Mouse (Mus musculus): ENCODE measurements around the gene Mllt3. TPM values are rescaled to one million over a fixed set of nuclear protein-coding genes. Genes with fewer than 3 reads are reported as not detected.

Gene Mllt3
- polyA plus RNA-seq, 1 experiment from 2014 or later: 92.6 TPM

DNA sequence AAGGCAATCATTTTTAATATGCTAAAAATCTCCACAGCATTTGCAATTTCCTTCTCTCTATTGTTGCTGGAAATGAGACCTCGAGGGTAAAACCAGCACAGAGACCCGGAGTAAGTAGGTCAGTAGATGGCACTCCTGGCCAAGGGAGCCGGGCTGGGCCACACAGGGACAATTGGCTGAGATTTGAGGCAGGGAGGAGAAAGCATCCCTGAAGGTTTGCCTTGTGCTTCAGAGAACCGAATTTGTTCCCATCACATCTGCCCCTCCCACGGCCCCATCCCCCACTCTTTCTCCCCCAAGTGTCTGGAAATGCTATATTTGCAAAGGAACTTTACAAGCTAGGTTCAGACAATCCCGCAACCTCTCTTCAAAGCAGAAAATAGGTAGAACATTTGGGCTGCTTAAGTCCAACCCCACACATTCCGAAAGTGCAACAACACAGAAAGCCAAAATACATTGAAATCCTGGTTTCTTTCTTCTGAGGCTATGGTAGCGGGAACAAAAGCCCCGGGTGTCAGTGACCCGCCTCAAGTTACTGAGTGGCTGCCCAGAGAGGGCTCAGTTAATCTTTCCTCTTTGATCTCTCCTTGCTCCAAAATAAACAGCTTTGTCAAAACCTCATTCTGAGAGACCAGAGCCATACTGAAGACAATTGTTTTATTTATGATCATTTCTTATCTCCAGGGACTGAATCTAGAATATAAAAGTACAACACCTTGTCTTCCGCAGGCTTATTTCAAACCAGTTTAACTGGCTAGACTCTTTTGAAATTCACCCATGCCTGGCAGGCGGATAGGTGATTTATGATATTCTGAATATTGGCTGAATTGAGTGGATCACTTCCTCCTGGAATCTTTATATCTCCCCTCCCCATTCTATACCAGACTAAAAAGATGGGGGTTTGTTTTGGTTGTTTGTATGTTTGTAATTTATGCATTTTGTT lies 247.8 kb downstream of the Mllt3 start:
- no peaks in the 10 kb centered on the region for H3K27me3 ChIP-seq (replicated peaks)
- H3K9ac ChIP-seq: no peak overlapping the region
- no peak overlapping the region for H3K4me3 ChIP-seq
- no peak overlapping the region for H3K27ac ChIP-seq
- H3K36me3 ChIP-seq: peaks cover 90% of the 10 kb centered on the region
- H3K4me1 ChIP-seq: no peaks in the 10 kb centered on the region
- 54% methylated on average over 12 of the region's 12 CpGs for WGBS (ENCODE audit: insufficient replicate concordance)
- H3K4me2 ChIP-seq: no peak overlapping the region
- no peak for ATAC-seq
- no peaks in the 10 kb centered on the region for H3K9me3 ChIP-seq (replicated peaks)

DNA sequence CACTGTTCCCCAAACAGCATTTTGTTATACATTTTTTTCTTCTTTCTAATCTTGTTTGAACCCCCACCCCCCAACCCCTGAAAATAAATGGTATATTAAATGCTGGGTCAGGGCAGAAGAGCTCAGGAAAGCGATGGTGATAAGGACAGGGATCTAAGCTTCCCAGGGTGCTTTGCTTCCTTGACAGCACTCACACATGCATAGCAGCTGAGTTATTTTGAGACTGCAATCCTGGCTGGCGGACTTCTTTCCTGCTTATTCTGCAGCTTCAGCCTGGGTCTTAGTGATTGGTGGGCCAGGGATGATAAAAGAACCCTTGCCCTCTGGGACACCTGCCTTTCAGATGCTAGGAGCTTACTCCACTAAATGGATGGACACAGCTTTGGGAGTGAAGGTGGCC lies 249.4 kb downstream of the Mllt3 start:
- 66% methylated on average over 2 of the region's 2 CpGs for WGBS (ENCODE audit: insufficient replicate concordance)
- no peak for ATAC-seq

DNA sequence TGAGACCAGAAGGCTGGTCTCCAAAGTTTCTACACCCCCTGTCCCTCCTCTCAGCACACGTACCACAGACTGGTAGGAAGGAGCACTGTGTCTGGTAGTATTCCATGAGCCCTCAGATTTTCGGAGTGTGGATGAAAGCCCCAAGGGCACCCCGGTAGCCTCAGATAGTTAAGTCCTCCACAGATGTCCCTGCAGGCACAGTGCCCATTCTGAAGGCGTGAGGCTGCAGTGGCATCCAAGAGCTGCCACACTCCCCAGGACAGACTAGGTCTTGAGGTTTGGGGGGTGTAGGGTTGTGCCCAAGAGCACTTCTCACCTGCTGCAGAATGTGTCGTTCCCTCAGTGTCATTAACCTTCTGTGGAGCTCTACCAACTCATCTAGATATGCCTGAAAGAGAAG lies 251.2 kb downstream of the Mllt3 start:
- Histone ChIP-seq H3K27me3 (replicated peaks) (no peaks in the 10 kb centered on the region), H3K27ac (no peak overlapping the region), H3K36me3 (peaks cover 90% of the 10 kb centered on the region), H3K9me3 (replicated peaks) (no peaks in the 10 kb centered on the region), H3K9ac (no peak overlapping the region), H3K4me3 (no peak overlapping the region), H3K4me1 (no peaks in the 10 kb centered on the region), H3K4me2 (no peak overlapping the region)
- WGBS (ENCODE audit: insufficient replicate concordance): 87% methylated on average over 5 of the region's 5 CpGs
- ATAC-seq: no peak

More for the DNA sequence above, 249.4 kb downstream of the Mllt3 start:
- H3K9me3 ChIP-seq (replicated peaks): no peaks in the 10 kb centered on the region
- H3K4me3 ChIP-seq: no peak overlapping the region
- peaks cover 90% of the 10 kb centered on the region for H3K36me3 ChIP-seq
- no peaks in the 10 kb centered on the region for H3K27me3 ChIP-seq (replicated peaks)
- no peak overlapping the region for H3K4me2 ChIP-seq
- H3K9ac ChIP-seq: no peak overlapping the region
- no peaks in the 10 kb centered on the region for H3K4me1 ChIP-seq
- no peak overlapping the region for H3K27ac ChIP-seq

DNA sequence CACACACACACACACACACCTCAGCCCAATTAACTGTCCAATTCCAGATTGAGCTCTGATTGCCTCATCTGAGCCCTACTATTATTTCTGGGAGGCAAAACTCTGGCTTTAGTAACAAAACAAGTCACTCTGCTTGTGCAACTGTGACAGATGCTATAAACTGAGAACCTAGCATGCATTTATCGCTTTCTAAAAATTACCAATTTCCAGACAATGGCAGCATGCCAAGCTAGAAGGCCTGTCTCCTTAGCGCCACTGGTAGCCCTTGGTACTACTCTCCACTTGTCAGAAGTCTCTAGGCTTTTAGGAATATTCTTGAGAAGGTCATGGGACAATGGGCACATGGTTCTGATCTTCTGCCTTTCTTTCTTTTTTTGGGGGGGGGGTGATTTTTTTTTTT lies 257.4 kb downstream of the Mllt3 start:
- H3K36me3 ChIP-seq: peaks cover 80% of the 10 kb centered on the region

DNA sequence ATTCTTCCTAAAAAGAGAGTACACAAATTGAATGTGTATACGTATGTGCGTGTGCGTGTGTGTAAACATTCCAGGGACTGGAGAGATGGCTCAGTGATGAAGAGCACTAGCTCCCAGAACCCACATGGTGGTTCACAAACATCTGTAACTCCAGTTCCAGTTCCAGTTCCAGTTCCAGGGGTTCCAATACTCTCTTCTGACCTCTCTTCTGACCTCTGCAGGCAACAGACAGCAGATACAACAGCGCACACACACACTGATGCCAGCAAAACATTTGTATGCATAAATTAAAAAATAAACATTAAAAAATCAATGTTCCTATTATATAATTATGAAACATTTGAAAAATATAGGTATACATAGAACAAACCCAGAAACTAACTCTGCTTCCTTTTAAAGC lies 258.6 kb downstream of the Mllt3 start:
- ATAC-seq: no peak
- Histone ChIP-seq H3K9me3 (replicated peaks) (no peaks in the 10 kb centered on the region), H3K27ac (no peak overlapping the region), H3K27me3 (replicated peaks) (no peaks in the 10 kb centered on the region), H3K4me2 (no peak overlapping the region), H3K4me1 (no peaks in the 10 kb centered on the region), H3K4me3 (no peak overlapping the region), H3K36me3 (peaks cover 68% of the 10 kb centered on the region), H3K9ac (no peak overlapping the region)
- WGBS (ENCODE audit: insufficient replicate concordance): 90% methylated on average over 4 of the region's 4 CpGs

More for the DNA sequence above, 257.4 kb downstream of the Mllt3 start:
- Histone ChIP-seq H3K27me3 (replicated peaks) (no peaks in the 10 kb centered on the region), H3K4me2 (no peak overlapping the region), H3K27ac (no peak overlapping the region), H3K4me3 (no peak overlapping the region), H3K9ac (no peak overlapping the region), H3K9me3 (replicated peaks) (no peaks in the 10 kb centered on the region), H3K4me1 (no peaks in the 10 kb centered on the region)
- WGBS (ENCODE audit: insufficient replicate concordance): 90% methylated on average over 2 of the region's 2 CpGs
- no peak for ATAC-seq

DNA sequence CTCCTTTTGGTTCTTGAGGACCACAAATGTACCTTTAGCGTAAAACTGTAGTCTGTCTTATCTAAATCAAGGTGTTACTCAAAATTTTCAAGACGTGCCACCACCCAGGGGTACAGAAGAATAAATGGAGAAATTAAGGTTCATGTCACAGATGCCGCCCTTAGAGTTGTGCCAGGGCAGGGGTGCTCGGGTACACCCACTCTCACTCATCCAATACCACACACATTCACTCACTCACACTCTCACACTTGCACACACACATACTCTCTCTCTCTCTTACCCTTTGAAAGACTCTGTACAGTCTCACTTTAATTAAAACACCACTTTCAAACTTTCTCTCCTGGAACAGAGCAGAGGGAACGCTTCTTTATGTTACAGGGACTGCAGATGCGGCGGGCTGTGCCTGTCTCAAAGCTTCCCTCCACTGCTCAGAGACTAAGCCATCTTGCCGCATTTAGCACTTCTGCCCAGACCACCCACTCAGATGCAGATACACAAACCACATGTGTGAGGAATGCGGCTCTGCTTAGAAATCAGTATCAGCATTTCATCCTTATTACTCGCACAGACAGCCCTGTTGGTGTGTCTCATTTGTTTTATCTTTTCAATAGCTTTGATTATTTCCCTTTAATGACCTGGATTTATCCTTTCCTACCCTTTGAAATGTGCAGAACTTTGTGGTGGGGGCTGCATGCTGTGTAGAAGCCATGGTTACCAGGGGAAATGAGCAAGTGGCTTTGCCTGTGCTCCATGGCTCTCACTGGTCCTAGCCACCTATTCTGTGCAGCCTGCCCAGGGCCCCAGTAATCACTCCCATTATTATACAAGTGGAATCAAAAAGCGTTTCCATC lies 265.2 kb downstream of the Mllt3 start:
- no peak overlapping the region for H3K9ac ChIP-seq
- no peak overlapping the region for H3K4me2 ChIP-seq
- H3K27ac ChIP-seq: no peak overlapping the region
- no peaks in the 10 kb centered on the region for H3K4me1 ChIP-seq
- 56% methylated on average over 11 of the region's 11 CpGs for WGBS (ENCODE audit: insufficient replicate concordance)
- no peaks in the 10 kb centered on the region for H3K9me3 ChIP-seq (replicated peaks)
- no peak for ATAC-seq
- peaks cover 7% of the 10 kb centered on the region for H3K36me3 ChIP-seq
- H3K4me3 ChIP-seq: no peak overlapping the region
- no peaks in the 10 kb centered on the region for H3K27me3 ChIP-seq (replicated peaks)

DNA sequence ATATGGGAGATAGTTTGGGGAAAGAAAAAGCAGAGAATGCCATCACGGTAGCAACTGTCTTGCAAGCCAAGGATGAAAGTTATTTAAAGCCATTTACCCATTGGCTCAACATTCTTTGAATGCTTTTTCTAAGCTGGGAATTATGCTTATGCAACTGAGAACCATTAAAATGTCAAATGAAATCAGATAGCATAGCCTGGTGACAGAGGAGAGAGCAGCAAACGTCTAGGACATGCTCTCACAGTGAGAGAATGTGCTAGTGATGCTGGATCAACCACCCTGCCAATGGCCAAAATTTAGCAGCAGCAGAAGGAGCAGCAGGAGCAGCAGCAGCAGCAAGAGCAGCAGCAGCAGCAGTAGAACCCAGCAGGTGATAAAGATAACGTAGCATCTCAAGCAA lies 267.4 kb downstream of the Mllt3 start:
- Histone ChIP-seq H3K9me3 (replicated peaks) (no peaks in the 10 kb centered on the region), H3K27me3 (replicated peaks) (no peaks in the 10 kb centered on the region), H3K4me2 (no peak overlapping the region), H3K9ac (no peak overlapping the region), H3K4me3 (no peak overlapping the region), H3K27ac (no peak overlapping the region), H3K4me1 (no peaks in the 10 kb centered on the region), H3K36me3 (no peaks in the 10 kb centered on the region)
- no peak for ATAC-seq
- whole genome bisulfite sequencing (ENCODE audit: insufficient replicate concordance): 50% methylated on average over 3 of the region's 3 CpGs

DNA sequence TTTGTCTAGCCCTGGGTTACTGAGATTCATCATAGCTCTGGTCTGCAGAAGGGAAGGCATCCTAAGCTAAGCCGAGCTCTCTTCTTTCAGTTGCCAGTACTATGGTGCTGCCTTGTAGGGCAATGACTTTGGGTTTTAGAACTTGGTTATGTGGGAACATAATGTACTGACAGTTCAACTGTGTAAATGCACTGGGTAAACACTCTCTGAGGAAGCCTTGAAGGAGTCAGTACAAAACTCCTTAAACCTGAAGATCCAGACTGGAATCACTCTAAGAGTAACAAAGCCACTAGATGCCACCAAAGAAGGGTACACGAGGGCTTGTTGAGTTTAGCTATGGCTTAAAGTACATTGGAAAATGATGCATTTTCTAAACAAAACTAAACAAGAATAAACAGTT lies 272.1 kb downstream of the Mllt3 start:
- Histone ChIP-seq H3K4me3 (no peak overlapping the region), H3K9me3 (replicated peaks) (no peaks in the 10 kb centered on the region), H3K4me1 (no peaks in the 10 kb centered on the region), H3K27ac (no peak overlapping the region), H3K9ac (no peak overlapping the region), H3K4me2 (no peak overlapping the region), H3K36me3 (no peaks in the 10 kb centered on the region), H3K27me3 (replicated peaks) (no peaks in the 10 kb centered on the region)
- WGBS (ENCODE audit: insufficient replicate concordance): 52% methylated on average over 2 of the region's 2 CpGs
- ATAC-seq: no peak

DNA sequence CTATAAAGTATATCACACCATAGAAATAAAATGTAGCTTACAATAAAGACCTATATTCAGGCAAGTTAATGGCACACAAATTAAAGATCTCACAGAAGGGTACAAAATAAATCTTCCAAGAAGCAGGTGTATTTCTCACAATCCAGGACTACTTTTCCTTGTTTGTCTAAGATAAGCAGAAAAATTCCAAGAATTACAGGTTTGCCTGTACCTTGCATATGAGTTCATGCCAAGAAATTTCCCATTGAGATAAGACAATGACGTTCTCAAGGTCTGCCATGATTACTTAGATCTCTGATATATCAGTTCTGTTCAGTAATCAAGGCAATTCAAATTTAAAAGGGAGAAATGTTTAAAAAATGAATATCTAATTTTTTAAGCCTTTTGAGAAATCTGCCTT lies 272.9 kb downstream of the Mllt3 start:
- Histone ChIP-seq H3K36me3 (no peaks in the 10 kb centered on the region), H3K27ac (no peak overlapping the region), H3K9me3 (replicated peaks) (no peaks in the 10 kb centered on the region), H3K27me3 (replicated peaks) (no peaks in the 10 kb centered on the region), H3K4me2 (no peak overlapping the region), H3K4me3 (no peak overlapping the region), H3K4me1 (no peaks in the 10 kb centered on the region), H3K9ac (no peak overlapping the region)
- WGBS (ENCODE audit: insufficient replicate concordance): 51% methylated on average over 1 of the region's 1 CpGs
- no peak for ATAC-seq

DNA sequence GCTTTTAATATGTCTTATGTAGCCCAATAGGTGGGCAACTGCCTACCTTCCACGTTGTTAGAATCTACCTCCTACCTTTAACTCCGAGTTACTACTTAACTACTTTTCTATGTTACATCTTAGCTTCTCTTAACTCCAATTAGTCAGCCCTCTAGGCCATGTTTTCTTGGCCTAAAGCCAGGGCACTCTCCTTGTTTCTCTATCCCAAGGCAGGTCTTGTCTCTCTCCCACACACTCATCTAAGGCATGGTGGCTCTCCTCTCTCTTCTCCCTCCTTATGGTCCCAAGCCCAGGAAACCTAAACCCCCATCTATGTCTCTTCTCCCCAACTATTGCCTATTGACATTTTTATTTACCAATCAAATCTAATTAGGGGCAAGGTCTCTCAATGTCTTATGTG lies 273.5 kb downstream of the Mllt3 start:
- no peak overlapping the region for H3K4me3 ChIP-seq
- no peaks in the 10 kb centered on the region for H3K9me3 ChIP-seq (replicated peaks)
- no peaks in the 10 kb centered on the region for H3K27me3 ChIP-seq (replicated peaks)
- ATAC-seq: no peak
- WGBS (ENCODE audit: insufficient replicate concordance): 70% methylated on average over 2 of the region's 2 CpGs
- no peaks in the 10 kb centered on the region for H3K36me3 ChIP-seq
- H3K9ac ChIP-seq: no peak overlapping the region
- H3K4me1 ChIP-seq: no peaks in the 10 kb centered on the region
- no peak overlapping the region for H3K27ac ChIP-seq
- H3K4me2 ChIP-seq: no peak overlapping the region

DNA sequence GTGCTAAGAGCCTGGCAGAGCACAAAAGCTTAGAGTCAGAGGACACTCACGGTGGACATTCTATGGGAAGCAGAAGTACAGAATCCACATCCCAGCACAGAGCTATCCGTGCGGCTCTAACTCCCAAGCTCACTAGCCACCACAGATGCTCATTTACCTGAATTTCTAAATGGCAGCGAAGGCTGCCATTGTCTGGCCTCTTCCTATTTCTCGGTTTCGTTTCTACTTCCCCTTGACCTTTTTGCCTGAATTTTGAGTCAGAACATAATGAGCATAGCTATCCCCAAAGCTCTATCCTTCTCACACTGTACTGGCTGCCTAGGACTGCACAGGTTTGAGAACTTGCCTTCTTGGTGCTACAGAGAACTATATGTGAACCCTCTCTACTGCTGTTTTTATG lies 274.1 kb downstream of the Mllt3 start:
- no peaks in the 10 kb centered on the region for H3K27me3 ChIP-seq (replicated peaks)
- H3K36me3 ChIP-seq: no peaks in the 10 kb centered on the region
- WGBS (ENCODE audit: insufficient replicate concordance): 74% methylated on average over 6 of the region's 6 CpGs
- H3K4me3 ChIP-seq: no peak overlapping the region
- no peaks in the 10 kb centered on the region for H3K4me1 ChIP-seq
- ATAC-seq: no peak
- no peak overlapping the region for H3K27ac ChIP-seq
- H3K9ac ChIP-seq: no peak overlapping the region
- H3K9me3 ChIP-seq (replicated peaks): no peaks in the 10 kb centered on the region
- H3K4me2 ChIP-seq: no peak overlapping the region

DNA sequence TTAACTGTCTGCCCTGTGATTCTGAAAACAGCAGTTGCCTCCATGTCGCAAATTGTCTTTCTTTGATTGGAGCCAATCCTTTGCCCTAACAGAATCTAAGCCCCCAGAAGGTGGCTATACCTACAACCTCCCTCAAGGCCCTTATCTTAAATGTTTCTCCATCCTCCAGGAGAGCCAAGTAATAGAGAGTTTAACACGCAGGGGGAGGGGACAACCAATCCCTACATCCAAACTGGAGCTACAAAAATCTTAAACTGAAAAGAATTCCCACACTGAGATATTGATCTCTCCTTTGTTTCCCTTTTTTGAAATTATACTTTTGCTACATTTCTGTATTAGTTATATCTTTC lies 281.7 kb downstream of the Mllt3 start:
- H3K4me2 ChIP-seq: peak overlapping the region; percentile 37
- no peak overlapping the region for H3K9ac ChIP-seq
- H3K9me3 ChIP-seq (replicated peaks): no peaks in the 10 kb centered on the region
- H3K4me1 ChIP-seq: peaks cover 26% of the 10 kb centered on the region
- no peak overlapping the region for H3K27ac ChIP-seq
- ATAC-seq: peak; percentile 76
- peaks cover 6% of the 10 kb centered on the region; the same call in 1 of the 2 replicates for H3K27me3 ChIP-seq (replicated peaks)
- H3K4me3 ChIP-seq: no peak overlapping the region
- no peaks in the 10 kb centered on the region for H3K36me3 ChIP-seq
- WGBS (ENCODE audit: insufficient replicate concordance): 43% methylated on average over 2 of the region's 2 CpGs
